Mouse (Mus musculus): ENCODE results near the gene 4931422A03Rik.

Gene 4931422A03Rik

DNA sequence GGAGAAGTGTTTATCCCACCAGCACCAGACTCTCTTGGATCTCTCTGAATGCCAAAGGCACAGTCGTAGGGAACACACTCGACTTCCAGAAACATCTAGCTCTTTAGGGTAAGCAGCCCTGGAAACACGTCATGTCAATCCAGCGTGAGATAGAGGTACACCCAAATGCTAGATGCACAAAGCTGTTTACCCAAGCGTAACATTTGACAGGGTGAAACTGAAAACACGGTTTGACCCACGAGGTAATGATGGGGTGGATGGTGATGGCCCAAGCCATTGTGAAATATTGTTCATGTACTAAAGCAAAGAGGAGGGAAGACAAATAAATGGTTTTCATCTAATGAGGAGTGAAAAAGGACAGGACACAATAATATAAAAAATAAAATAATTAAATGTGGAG is 93.9 kb downstream of the 4931422A03Rik start:
- no peak for DNase-seq

DNA sequence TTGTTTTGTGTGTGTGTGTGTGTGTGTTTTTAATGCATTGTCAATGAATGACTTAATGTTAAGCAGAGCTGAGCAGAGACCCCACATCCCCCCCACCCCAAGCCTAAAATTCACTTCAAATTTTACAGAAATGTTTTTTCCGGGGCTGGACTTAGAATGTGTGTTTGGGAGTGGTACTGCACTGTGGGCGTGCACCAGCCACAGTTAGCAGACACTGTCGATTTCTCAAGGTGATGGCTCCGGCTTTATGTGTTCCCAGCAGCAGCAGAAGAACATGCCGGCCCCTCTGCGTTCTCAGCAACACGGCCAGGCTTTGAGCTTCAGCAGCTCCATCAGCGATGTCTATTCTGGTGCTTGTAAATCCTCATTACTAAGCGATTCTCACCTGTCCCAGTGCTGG is 95.7 kb downstream of the 4931422A03Rik start:
- DNase-seq, result no peak

DNA sequence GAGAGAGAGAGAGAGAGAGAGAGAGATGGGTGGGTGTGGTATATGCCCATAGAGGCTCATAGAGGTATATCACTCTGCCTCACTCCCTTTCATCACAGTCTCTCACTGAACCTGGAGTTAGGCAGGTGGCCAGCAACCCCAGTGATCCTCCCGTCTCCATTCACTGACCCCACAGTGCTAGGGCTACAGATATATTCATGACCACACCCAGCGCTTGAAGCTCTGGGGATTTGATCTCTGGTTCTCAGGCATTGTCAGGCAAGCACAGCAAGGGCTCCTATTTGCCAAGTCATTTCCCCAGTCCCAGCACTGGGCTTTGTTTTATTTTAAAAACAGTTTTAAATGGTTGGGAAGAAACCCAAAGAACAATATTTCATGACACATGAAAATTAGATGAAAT is 96.1 kb downstream of the 4931422A03Rik start:
- no peak for DNase-seq

DNA sequence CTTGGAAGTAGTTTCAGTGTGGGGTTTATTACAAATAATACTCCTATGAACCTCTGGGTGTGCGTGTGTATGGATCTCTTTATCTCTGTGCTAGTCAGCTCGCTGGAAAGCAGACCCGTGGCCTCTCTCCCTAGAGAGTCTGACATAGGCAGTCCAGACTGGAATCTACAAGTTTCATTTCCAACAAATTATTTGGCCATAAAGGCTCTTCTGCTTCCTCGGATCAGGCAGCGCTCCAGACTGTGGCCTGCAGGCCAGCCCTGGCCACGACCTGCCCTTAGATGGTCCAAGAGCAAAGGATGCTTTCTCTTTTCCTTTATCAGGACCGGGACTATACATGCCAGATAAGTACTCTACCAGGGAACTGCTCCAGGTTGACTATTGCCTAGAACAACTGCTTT is 96.7 kb downstream of the 4931422A03Rik start:
- DNase-seq, result no peak

GRCm38 (mm10) chr2:103930306-103931019 is 97.7 kb downstream of the 4931422A03Rik start:
- no peak for DNase-seq

DNA sequence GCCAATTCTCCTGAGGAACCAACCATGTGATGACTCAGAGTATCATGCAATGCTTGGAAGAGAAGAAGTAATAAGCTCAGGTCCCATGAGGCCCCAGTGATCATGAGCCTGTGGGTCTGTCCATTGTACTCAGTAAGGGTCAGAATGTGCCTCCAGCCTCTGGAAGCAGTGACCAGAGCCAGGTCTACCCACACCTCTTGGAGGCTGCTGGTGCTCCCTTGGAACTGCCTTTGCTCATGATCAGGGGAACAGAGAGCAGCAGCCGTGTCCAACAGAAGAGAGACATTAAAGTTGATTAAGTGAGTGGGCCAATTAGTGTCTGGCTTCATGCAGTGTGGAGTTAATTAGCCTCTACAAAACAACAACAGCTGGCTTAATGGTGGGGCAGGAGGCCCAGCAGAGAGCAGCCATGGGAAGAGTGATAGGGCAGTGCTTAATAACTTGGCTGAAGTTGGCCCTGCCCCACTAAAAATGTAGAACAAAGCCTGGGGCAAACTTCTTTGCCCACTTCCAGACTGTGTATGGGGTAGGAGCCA is 100.5 kb downstream of the 4931422A03Rik start:
- no peak for DNase-seq

GRCm38 (mm10) chr2:103926586-103927113 is 101.5 kb downstream of the 4931422A03Rik start:
- no peak for DNase-seq

DNA sequence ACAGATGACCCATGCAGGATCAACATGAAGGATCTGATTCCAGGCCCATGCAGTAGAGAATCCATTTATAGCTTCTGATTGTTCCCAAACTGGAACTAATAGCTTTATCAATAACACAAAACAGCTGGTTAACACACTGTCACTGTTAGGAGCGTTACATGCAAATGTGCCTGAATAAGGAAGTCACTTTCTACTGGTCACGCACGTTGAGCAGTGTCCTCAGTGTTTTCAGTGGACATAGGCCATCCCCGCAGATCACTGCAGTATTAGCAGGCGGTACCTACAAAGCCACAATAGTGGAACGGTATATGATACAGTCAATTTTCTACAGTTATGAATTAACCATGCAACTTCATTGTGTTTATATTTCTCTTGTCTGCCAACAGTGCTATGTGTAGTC is 108.7 kb downstream of the 4931422A03Rik start:
- DNase-seq, result no peak

GRCm38 (mm10) chr2:103918375-103918774 is 109.8 kb downstream of the 4931422A03Rik start:
- no peak for DNase-seq

DNA sequence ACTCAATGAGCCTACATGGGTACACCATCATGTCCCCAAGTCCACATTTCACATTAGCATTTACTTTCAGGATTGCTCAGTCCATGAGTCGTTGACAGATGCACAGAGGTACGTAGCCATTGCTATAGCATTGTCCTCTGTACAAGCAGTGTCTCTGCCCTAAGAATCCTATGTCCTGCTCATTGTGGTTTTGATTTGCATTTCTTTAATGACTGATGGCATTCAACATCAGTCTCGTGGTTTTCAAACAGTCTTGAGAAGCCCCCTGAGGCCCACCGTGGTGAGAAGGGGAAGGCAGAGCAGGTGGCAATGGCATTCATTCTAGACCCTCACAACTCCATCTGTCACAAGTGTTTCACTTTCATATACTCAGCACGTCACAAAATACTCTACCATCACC is 110.8 kb downstream of the 4931422A03Rik start:
- DNase-seq, result no peak

Data from thymus, postnatal 4 days (tissue).